Mouse (Mus musculus) CD4-positive, CD25-positive, alpha-beta regulatory T cell, adult 4 months (primary cell): ENCODE results near the gene Ldhc. TPM values are rescaled to one million over a fixed set of nuclear protein-coding genes. Genes with fewer than 3 reads are reported as not detected.
"Not testable (repeated sequence)": the region's sequence is repeated elsewhere in the genome, so short reads cannot be mapped to it uniquely, and the experiment has no call there.

Source experiments
- ATAC-seq: one replicate; pipeline ENCODE4 v1.8.0; 2017
- polyA plus RNA-seq, 2 experiments: library from polyadenylated mRNA; unstranded; fragments of 100-300 nt; shearing (Covaris generic); gene quantifications; one replicate each; pipeline ENCODE4 v1.2.1; 2017

Gene Ldhc
- polyA plus RNA-seq = not detected

DNA sequence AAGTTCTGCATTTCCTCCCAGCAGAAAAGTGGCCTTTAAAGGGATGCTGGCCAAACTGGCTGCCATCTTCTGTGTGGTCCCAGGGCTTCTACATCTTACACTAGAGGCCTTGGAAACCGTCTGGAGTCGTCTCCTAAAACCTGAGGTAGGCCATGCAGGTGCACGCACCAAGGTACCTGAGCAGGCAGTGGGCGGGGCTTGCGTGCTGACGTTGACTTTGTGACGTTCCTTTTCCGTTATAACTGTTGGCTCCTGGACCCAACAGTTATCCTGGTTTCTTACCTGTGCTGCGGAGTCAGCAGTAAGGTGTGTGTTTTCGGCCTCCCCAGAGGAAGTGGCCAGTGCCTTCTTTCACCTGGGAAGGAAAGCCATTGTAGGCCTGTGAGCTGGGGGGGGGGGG, at the start of gene Ldhc:
Gene Ldhc, plus strand, starts transcription at position 208 of the 400 bp plus-strand sequence.
- ATAC-seq = no peak

DNA sequence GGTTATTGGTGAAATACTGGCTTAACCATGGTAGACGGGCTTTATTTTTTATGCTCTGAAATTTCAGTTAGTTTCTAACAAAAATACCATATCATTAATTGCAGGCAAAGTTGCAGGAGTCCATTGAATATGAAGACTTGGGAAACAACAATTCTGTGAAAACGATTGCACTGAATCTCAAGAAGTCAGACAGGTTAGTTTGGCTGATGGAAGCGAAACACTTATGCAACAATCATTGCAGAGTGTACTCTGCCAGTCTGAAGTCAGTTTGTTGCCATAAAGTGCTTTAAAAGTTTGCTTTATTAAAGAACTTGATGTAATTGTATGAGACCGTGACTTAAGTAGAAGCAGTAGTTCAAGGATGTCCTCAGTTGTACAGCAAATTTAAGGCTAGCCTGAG, 47.0 kb upstream of the Ldhc start:
- ATAC-seq = no peak

DNA sequence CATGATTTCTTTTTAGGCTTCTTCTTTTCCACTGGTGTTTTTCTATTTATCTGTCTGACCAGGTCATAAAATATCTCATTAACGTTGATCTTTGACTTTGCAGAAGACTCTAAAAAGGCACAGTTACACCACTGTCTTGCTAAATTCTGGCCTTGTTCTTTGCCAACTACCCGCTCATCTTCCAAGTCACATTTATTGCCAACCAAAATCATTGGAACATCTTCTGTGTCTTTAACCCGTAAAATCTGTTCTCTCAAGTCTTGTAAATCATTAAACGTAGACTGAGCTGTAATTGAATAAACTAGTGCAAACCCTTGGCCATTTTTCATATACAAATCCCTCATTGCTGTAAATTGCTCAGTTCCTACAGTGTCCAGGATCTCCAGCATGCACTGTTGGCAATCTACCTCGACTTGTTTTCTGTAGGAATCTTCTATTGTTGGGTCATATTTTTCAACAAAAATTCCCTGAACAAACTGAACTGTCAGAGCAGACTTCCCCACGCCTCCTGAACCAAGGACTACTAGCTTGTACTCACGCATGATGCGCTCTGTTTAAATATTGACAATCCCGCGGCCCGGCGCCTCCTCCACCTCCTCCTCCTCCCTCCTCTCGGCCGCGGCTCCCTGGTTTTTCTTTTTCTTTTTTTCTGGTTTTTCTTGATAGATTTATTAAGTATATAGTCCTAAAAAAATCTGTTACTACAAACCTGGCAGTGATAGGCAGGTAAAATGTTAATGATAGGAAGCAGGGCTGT, 39.9 kb upstream of the Ldhc start:
- not testable (repeated sequence) for ATAC-seq

DNA sequence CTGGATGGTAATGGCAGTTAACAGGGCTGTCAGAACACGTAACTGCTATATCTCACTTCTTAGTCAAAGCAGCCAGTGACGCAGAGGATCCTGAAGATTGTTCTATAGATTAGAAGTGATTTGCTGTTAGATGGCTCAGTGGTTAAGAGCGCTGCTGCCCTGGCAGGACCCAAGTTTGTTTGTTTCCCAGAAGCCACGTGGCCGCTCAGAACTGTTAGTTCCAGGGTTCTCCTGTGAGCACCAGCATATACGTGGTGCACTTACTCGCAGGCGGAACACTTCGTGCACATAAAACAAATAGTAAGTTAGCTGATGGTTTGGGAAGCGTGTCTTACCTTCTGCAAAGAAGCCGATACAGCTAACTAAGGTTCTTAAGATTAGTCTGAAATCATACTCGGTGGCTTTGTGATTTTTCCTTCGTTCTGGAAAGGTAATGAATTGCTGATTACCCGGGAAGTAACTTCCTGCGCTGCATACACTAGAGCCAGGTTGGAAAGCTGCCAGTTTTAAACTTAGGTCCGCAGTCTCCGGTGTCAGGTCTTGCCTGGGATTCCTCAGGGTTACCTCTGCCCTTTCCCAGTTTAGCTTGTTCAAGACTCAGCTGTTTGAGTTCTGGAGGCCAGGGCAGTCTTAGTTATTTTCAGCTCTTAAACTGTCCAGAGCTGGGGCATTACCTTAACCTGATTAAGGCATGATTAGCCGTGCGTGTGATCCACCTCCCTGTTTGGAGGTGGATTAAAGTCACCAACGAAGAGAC, 33.8 kb upstream of the Ldhc start:
- no peak for ATAC-seq

DNA sequence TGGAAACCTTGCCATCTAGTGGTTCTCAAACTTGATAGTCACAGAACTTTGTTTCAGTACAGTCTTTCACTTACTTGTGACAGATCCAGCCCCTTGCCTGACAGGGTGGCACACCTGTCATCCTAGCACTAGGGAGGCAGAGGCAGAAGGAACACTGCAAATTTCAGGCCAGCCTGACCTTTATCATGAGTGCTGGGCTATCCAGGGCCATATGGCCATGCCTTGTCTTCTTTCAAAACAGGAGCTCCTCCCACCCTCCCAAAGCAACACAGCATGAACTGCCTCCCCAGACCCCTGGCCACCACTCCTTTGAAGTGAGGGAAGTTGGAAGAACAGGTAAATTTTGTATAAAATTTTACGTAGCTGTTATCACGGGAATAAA, 33.2 kb upstream of the Ldhc start:
- ATAC-seq = no peak

DNA sequence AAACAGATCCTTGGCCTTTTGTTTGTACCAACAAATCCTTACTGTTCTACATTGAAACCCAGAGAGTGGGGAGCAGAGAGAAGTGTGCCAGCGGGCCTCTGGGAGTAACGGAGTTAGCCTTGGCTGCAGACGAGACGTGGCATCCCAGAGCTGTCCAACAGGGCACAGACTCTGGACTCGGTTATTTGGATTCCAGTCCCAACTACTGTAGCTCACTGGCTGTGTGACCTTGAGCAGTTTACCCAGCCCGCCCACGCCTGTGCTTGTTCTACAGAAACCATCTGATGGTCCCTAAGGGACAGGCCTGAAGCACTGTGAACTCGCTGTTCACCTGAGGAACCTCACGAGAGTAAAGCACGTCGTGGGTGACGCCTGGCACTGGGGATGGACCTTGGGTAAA, 31.1 kb upstream of the Ldhc start:
- ATAC-seq = no peak

DNA sequence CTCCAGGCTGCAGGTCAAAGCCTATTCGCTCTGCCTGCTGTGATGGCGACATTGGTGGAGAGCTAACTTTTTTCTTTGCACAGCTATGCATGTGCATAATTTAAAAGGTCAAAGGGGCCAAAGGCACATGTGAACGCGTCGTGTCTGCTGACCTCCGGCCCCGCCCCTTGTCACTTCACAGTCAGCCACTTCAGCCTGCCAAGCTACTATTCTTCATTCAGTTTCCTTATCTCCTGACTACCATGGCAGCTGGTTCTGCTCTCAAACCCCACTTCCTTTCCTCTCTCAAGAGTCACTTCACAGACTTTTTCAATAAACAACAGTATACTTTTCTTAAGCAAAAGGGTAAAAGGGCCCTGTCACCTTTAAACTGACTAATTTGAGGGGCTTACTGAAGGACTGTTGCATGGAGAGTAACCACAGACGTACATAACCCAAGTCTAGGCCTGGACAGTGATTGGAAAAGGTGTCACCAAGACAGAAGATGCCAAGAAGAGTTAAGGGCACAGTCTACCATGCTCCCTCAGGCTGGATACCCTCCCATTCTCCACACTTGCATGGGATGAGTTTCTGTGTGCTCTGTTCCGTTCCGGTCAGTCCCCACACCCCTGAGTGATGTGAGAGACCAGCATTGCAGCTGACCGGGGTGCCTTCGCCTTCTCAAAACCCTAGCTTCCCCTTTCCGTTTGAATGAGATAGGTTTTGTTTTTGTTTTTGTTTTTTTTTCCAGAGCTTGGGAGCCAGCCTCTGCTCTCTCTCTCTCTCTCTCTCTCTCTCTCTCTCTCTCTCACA, 30.0 kb upstream of the Ldhc start:
- peak; percentile 52 for ATAC-seq

DNA sequence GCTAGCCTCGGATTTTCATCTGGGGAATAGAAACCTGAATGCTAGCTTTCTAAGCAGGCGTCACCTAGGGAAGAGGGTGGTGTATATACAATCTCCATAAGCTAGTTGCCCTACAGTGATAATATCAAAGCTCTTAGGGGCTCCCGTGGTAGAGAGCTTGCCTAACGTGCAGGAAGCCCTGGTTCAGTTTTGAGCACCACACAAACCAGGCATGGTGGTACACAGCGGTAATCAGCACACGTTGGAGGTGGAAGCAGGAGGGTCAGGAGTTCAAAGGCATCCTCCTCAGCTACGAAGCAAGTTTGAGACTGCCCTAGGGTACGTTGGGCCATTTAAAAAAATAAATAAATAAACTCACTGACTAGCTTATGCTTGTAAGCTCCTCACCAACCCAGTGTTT, 29.3 kb upstream of the Ldhc start:
- no peak for ATAC-seq

DNA sequence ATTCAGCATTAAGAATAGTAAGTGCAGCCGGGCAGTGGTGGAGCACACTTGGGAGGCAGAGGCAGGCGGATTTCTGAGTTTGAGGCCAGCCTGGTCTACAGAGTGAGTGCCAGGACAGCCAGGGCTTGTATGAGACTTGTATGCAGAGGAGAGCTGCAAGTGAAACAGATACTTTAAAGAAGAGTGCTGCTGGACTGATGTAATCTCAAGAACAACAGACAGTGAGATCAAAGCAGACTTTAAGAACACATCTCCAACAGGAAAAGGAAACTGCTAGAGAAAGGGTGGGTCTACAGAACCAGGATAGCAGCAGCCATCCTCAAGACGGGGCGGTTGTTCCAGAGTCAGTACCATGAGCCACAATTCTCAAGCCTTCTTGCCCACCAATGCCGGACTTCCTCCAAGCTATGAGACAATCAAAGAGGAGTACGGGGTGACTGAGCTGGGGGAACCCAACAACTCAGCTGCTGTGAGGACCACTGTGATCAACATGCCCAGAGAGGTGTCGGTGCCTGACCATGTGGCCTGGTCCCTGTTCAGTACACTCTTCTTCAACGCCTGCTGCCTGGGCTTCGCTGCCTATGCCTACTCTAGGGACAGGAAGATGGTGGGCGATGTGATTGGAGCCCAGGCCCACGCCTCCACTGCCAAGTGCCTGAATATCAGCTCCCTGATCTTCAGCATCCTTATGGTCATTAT, 28.7 kb upstream of the Ldhc start:
- ATAC-seq = peak; percentile 62

DNA sequence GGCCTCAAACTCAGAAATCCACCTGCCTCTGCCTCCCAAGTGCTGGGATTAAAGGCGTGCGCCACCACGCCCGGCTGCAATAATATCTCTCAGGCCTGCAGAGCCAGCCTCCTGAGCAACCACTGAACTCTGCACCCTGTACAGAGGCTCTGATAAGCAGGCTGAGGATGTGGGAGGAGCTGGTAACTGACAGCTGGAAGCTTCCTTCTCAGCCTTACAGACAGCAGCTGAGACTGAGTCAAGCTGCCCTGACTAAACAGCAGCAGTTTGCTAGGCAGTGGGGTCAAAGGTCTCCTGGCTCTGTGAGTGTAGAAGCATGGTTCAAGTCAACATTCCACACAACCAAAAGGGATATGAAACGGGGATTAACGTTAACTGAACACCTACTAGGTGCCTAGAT, 27.7 kb upstream of the Ldhc start:
- ATAC-seq = peak; percentile 86

DNA sequence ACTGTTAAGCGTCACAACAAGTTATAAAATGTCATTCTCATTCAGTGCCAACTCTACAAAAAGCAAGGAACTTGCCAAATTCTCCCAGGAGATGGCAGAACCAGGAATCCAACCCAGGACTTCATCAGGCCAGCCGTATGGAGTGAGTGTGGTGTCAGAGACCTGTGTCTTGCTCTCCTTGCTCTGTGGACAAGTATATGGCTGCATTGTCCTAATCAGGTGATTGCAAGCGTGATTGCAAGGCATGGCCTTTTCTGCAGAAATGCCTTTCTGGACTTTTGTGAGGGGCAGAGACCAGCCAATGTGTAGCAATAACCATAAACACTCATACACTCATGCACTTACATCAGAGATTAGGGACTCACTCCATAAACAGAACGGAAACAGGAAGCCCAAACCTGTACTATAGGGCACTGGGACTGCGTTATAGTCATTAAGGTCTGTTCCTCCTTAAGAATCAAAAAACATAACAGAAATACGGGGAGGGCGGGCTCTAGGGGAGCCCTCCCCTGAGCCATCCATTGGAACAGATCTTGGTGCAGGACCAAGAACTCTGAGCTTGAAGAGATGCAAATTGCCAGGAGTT, 27.2 kb upstream of the Ldhc start:
- ATAC-seq = no peak

DNA sequence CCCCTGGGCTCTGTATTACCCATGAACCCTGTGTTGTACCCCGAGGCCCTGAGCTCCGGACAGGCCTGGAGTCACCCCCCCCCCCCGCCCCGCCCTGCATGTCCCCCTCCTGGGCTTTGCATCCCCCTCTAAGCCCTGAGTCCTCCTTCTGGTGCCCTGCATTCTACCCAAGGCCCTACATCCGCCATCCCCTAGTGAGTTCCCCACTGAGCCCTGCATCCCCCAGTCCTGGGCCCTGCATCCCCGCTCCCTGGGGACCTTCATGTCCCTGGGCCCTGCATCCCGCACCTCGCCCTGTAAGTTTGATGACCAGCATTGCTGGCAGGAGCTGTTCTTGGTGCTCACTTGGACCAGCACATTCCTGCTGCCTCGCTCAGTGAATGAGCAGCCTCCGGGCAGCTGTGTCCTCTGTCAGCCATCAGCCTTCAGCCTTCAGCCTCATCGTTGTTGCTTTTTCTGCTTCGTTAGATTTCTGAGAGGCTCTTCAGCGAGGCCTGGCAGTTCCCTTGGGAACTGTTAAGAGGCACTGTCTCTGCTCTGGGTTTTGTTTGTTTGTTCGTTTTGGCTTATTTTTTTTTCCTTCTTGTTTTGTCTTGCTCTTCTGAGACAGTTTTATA, 25.9 kb upstream of the Ldhc start:
- ATAC-seq = no peak

DNA sequence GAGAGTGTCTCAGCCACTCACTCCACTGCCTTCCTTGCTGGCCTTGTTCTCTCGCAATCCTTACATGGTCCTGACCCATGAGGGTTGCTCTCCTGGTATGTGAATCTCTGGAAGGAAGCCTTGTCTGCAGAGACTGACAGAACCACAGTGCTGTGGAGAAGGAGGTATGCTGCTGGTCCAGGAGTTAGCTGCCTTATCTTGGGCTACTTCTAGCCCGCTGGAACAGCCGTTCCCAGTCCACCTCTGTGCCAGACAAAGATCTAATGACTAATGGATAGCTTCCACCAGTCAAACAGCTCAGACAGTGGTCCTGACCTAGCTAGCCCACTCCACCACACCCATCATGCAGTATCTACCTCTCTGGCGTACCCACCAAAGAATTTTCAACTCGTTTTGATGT, 24.6 kb upstream of the Ldhc start:
- no peak for ATAC-seq

DNA sequence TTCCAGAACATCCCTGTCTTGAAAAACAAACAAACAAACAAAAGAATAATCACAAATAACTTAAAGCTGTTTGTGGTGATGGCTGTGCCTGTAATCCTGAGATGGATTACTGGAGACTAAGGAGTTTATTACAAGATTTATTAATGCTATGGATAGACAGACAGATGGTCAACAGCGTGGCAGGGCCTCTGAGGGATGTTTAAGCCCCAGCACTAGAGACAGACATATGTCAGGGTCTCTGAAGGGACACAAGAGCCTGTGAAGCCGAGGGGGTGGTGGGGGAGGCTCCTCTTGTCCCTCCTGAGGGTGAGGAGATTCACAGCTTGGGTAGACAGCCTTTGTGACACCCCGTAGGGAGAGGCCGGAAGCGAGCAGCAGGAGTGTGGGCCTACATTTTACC, 23.9 kb upstream of the Ldhc start:
- ATAC-seq = no peak

DNA sequence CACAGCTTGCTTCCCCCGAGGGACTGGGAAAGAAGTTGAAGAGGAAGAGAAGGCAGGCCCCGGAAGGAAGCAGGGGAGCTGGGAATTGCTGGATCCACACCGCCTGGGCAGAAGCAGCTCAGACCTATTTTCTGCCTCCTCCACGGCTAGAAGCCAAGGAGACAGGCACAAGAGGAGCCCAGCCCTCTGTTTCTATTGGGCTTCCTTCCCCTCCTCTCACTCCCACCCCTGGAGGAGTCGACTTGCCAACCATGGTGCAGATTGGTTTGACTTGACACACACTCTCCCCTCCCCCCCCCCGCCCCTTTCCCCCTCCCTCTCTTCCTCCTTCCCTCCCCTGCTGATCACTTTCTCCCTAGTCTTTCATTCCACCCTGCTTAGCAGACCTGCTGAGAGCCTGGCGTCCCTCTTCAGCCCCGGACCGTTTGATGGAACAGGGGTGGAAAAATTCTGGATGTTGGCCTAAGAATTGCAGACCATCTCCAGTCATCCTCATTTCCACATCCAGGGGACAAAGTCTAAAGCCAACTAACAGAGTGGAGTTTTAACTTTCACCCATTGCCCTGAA, 22.8 kb upstream of the Ldhc start:
- peak; percentile 27 for ATAC-seq

DNA sequence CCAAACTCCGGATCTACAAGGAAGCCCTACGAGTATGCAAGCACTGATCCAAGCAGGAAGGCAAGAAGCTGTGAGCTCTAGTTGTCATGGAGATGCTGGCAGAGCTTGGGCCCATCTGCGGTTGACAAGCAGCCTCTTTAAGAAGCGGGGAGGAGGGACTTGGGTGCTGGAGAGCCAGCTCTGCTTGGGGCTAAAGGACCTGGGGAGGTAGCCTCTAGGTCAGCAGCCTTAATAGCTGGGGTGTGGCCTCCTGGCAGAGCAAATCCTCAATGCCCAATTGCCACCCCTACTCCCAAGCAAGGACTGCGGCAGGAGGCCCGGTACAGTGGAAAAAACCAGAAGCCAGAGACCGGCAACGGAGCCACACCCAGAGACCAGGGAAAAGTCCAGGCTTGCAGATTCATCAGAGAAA, 22.1 kb upstream of the Ldhc start:
- ATAC-seq = peak; percentile 93

DNA sequence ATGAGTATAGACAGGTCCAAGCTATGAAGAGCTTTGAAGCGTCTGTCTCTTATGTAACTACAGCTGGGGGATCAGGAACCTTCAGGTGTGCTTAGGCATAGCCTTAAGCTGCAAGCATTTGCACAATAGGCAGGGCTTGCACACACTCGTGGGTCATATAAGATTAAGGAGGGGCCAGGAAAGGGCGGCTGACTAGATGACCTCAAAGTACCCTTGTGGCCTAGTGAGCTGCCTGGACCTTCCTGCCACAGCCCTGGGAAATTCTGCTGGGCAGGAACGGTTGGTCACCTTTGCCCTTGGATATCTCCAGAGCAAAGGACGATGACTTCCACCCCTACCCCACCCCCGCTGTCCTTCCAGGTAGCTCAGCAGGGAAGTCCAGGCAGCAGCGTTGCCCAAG, 21.6 kb upstream of the Ldhc start:
- no peak for ATAC-seq

DNA sequence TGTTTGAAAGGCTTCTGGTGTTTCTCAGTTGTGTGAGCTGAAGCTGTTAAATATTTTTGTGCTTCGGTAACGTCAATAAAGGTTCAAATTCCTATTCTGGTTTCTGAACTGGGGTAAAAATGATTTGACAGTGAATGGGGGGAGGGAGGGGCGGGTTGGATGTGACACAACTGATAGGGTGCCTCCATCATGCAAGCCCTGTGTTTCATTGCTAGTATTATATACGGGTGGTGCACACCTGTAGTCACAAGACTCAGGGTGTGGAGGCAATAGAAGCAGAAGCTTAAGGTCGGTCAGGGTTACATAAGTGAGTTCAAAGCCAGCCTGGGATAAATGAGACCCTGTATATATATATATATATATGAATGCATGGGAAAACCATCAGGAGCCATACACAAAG, 21.1 kb upstream of the Ldhc start:
- no peak for ATAC-seq

DNA sequence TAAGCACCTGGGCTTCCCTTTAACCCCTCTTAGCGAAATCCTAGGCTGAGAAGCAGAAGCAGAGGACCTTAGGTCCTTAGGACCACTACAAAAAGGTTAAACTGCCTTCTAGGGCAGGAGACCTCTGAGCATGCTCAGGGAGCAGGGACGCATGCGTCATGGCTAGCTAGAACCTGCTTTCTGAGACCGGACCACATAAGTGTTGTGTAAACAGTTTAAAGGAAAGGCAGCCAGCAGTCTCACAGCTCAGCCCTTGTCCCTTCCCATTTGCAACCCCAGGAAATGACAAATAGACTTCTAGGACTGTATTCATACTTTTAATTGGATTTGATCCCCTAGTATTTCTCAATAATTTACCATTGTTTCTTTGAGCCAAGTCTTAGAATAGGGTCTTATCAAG, 20.7 kb upstream of the Ldhc start:
- no peak for ATAC-seq

DNA sequence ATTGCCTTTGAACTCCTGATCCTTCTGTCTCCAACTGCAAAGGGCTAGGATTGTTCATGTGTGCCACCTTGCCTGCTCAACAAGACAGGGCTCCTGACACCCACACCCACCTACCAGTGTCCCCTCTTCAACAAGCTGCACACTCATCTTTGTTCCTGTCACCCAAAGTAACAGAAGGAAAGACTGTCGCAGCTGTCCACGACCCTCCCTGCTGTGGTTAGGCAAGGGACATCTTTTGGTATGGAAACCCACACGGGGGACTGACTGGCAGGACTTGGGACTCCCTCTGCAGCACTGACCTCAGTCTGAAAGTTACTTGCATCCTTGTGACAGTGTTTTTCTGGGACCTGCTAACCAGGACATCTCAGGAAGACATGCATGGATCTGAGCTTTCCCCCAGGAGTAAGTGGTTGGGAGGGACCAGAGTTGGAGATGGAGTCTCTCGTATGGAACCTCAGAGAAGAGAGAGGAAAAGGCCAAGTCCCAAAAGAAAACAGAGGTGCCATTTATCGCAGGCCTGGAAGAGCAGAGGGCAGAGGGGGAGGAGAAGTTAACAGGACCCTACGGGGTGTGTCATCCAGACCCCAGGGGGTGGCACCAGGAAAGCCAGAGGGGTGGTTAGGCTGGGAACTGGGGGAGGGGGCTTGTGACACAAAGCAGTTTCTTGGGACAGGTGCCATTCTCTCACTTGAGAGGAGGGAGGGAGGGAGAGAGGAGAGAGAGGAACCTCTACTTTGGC, 20.0 kb upstream of the Ldhc start, which contains the start of gene Ldha:
Gene Ldha, plus strand, starts transcription at position 689 of the 739 bp plus-strand sequence.
- no peak for ATAC-seq

DNA sequence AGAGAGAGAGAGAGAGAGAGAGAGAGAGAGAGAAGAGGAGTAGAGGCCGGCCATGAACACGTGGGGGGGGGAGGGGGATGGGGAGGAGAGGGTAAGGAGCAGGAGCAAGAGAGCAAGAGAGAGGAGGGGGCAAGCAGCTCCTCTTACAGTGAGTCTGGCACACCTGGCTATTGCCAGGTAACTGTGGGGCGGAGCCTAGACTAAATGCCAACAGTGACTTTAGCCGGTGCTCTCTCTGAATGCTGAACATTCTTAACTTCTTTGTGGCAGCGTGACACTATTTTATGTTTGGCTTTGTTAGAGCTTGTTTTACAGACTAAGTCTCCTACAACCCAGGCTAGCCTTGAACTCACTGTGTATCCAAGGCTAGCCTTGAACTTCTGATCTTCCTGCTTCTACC, 18.7 kb upstream of the Ldhc start:
- ATAC-seq = no peak
